Mouse (Mus musculus) kidney, adult 9 months (tissue): ENCODE results near the gene AU022252.
A peak's percentile ranks its signal among the peaks of the same experiment; 100 is the strongest.

Source experiments
- DNase-seq: peaks from one replicate; pipeline ENCODE4 v3.0.0; 2022

Gene AU022252

GRCm38 (mm10) chr4:119242571-119242970 is 10.1 kb upstream of the AU022252 start:
- peak; percentile 55 for DNase-seq

DNA sequence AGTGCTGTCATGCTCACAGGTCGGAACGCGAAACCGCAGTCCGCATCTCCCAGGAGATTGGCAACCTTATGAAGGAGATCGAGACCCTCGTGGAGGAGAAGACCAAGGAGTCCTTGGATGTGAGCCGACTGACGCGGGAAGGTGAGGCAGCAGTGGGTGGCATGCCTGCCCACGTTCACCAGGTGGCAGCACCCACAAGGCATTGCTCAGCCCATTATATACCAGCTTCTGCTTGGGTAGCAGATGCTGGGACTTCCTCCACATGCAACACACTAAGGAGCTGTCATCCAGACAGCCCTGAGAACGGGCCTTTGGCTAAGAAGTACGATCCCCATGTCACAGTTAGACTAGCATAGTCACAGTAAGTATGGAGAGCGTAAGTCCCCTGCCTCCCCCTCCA is 9.2 kb upstream of the AU022252 start:
- peak; percentile 53 for DNase-seq

DNA sequence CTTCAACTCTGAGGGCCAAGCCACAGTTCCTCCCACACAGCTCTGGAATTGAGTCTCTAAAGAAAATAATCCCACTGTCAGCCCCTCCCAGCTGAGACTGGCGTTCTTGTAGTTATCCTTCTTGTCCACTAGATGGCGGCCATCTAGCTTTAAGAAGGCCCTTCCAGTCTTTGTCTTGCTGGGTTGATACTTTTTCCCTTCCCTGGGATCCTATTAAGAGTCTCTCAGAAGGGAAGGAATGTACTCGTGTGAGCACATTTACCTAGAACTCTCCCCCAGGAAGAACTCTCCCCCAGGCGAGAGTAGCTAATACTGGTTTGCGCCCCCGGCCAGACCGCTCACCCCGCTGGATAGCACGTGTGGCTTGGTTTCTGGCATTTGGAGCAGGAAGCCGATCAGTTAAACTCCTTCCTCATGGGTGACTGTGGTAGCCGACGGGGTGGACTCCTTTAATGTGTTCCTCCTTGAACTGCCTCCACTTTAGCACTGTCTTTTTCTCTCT is 6.7 kb upstream of the AU022252 start:
- peak; percentile 58 for DNase-seq

- DNase-seq = no peak
These were observed 6.1 kb upstream of the AU022252 start for GRCm38 (mm10) chr4:119238661-119239060.

DNA sequence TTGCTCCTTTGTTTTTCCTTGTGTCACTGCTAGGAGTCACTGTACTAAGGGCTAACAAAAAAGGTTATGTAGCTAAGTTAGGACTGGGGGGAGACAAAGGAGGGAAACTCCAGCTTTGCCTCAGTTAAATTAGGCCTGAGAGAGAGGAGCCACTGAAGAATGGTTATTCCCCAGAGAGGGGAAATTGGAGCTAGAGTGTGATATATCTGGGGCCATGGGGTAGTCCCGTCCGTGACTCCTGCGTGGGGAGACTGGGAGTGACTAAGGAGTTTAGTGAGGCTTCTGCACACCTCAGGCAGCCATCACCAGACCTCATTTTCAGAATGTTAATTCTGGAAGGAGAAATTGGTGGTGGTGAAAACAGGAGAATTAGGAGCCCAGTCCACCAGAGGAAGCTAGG is 1.8 kb upstream of the AU022252 start:
- no peak for DNase-seq

GRCm38 (mm10) chr4:119233256-119233901 is 867 bp upstream of the AU022252 start:
- peak; percentile 39 for DNase-seq

DNA sequence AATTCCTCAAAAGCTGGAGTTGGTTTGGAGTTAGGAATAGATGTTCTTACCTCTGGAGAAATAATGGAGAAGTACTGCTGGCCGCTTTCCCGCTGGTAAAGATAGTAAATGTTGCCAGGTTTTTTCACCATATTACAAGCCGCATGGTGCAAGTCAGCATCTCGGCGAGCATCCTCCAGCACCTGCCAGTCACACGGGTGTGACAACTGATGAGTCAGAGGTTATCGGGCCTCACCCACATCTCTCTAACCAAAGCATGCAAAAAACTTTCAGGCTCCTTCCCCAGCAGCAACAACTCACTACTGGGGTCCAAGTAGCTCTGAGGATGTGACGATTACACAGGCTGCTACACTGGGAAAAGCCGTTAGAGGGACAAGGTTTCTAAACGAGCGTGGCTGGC is 5.8 kb downstream of the AU022252 start:
- no peak for DNase-seq

DNA sequence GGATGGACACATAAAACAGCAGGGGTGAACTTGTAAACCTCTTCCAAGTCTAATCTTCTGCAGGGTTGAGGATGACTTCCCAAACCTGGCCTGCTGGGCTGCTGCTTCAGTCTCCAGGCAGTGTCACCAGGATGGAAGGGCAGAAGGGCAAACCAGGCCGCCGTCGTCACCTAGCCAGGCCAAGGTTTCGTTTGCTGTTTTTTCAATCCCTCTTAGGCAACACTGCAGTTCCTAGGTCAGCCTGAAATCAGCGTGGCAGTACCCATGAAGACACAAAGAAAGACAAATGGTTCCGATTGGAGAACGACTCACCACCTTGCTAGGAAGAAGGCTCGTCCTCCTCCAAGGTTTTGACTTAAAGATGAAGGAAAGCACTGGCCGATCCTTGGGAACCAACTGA is 6.8 kb downstream of the AU022252 start:
- no peak for DNase-seq

DNA sequence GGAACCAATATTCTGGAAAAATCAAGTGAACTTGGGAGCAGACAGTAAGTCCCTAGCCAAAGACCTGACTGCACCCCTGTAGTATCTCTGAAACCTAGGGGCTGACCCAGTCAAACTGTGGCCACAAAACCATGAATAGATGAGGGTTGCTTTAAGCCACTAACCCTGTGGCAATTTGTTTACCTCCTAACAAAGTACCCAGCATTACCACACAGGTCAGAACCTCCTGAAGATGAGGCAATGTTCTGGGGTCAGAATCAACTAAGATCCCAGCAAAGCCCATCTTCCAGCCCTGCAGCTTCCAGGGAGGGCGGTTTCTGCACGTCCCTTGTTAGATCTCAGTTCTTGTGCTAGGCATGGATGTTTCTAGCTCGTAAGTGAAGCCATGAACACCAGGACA is 8.0 kb downstream of the AU022252 start:
- no peak for DNase-seq

GRCm38 (mm10) chr4:119223696-119224095 is 8.8 kb downstream of the AU022252 start:
- peak; percentile 59 for DNase-seq

DNA sequence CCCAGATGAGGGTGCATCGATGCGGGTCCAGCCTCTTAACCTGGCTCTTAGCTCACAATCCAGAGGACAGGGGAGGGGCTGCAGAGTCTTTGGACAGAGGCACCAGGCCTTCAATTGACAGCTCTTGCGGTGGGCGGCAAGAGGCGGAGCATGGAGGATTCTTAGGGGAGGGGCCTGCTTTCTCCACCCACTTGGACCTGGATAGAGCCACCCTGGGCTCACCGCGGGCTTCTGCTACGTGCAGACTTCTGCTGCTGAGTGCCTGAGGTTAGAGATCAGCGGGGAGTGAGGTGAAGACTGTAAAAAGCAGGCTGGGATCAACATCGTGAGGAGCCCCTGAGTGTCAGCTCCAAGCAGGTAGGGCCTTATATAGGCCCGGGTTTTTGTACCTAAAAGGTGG is 14.3 kb downstream of the AU022252 start, which contains the start of gene Tmem269:
Gene Tmem269, minus strand, starts transcription at position 49 of the 400 bp plus-strand sequence.
- DNase-seq = no peak

- no peak for DNase-seq
These were observed 15.8 kb downstream of the AU022252 start for GRCm38 (mm10) chr4:119216667-119217066.

DNA sequence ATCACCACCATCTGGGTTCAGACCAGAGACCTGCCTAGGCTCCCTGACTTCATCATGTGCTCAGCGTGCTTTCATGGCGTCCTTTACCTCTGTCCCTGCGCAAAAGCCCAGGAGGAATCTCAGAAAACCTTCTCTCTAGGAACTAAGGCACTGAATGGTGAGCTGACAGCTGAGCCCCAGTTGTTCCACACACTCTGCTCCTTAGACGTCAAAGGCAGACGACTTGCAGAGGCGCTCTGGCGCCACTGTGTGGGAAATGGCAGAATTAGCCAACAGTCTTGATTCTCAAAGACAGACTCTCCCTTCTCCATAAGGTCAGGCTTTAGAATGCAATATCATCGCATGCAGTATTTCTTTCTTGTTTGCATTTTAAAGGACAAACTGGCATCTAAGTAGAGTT is 27.8 kb downstream of the AU022252 start:
- peak; percentile 60 for DNase-seq

GRCm38 (mm10) chr4:119198105-119198504 is 34.4 kb downstream of the AU022252 start:
- no peak for DNase-seq

DNA sequence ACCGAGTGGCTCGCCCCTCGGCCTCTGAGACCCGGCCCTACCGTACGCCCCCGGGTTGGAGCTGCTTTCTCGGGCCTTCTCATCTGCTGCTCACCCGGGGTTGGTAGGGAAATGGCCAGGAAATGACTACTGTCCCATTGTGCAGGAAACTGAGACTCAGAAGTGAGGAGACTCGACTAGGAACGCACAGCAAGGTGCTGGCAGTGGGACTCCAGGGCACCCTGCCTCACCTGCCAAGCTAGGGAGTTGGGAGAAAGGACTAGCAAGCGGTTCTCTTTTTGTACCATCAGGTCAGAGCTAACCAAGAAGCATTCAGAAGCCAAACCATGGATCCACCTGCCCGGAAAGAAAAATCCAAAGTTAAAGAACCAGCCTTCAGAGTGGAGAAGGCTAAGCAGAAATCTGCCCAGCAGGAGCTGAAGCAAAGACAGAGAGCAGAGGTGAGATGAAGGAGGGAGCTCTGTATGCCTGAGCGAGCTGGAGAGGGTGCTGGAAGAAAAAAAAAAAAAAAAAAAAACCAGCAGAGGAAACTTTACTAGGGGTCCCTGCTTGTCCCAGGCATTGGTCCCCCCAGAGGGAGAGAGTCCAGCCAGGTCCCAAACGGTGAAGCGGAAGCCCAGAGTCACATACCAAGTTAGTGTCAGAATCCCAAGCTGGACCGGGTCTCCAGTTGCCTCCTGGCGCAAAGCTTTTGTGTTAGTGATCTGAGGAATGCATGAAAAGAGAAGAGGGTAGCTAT is 36.8 kb downstream of the AU022252 start:
- DNase-seq = no peak

GRCm38 (mm10) chr4:119194909-119195581 is 37.5 kb downstream of the AU022252 start, which contains the start of gene Svbp:
Gene Svbp (plus strand): TSS chr4:119195306.
- peak; percentile 83 for DNase-seq

DNA sequence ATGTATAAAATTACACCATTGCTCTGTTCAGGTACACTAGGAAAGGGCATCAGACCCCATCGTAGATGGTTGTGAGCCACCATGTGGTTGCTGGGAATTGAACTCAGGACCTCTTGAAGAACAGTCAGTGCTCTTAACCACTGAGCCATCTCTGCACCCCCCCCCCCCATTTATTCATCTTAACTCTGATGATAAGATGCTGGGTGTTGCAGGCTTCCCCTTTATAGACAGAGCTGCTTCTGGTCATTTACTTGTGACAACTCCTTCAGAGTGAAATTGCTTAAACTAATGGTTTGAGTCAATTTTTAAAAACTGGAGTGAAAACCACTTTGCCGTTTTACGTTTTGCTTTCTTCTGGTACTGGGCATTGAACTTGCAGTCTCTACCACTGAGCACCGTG is 39.8 kb downstream of the AU022252 start:
- no peak for DNase-seq

DNA sequence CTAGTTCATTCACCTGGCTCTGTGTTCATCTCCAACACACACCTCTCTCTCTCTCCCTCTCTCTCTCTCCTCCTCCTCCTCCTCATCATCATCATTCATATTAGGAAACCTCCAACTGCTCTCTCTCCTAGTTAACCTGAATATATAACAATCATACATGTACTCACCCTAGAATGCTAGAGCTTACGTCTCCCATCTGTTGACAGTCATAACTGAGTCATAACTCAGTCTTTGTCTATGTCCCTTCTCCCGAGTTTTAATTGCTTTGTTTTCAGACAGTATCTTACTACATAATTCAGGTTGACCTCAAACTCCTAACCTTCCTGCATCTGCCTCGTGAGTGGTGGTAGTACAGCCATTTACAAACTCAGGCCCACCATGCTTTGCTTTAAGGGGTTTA is 41.2 kb downstream of the AU022252 start:
- no peak for DNase-seq

DNA sequence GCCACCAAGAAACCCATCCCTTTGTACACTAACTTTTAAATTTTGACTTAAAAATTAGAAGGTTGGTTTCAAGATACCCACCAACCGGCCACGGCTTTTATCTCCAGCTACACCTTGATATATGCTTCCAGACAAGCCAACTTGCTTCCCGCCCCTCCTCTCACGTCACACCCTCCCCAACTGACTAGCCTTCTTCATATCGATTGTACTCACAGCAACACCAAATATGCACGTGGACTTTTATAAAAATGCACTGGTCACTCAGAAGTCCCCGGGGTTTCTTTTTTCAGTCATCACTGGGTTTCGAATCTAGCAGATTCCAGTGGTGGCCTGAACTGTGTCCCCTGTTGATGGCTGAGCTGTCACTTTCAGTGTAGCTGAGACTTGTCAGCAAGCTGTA is 41.9 kb downstream of the AU022252 start:
- no peak for DNase-seq

- DNase-seq = no peak
These were observed 42.6 kb downstream of the AU022252 start, which contains the start of gene Ermap for GRCm38 (mm10) chr4:119189864-119190263. Gene Ermap (minus strand): TSS chr4:119190011.

- no peak for DNase-seq
These were observed 43.1 kb downstream of the AU022252 start for GRCm38 (mm10) chr4:119189392-119189791.

- no peak for DNase-seq
These were observed 44.3 kb downstream of the AU022252 start for GRCm38 (mm10) chr4:119188060-119188785.

DNA sequence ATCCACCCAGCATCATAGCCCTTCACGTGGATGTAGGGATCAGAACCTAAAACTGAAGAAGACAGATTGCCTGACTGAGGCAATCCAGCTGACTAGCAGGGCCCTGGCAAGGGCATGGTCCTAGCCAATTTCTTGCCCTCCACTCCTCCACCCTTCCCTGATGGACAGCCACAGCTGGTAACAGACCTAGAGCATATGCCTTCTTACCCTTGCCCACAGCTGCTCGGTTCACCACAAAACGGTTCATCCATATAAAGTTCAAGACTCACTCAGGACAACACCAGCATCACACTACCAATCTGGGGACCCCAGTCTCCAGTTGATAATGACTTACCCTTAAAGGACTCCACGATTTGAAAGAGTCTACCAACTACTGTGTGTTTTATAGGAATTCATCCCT is 46.7 kb downstream of the AU022252 start:
- DNase-seq = no peak
